Mouse (Mus musculus) Patski (cell line): ENCODE results near the gene Sos2. TPM values are rescaled to one million over a fixed set of nuclear protein-coding genes. Genes with fewer than 3 reads are reported as not detected.

Source experiments
- ATAC-seq: fragments of 100-300 bp; one replicate; pipeline ENCODE4 v1.8.0; 2021
- CTCF ChIA-PET: fragments of 350-600 bp; sonication (Branson Sonifier 250); formaldehyde crosslinking; loops from one replicate; lab custom pipeline; 2022; ENCODE audit warnings: inconsistent platforms; lab: Charles Lee
- POLR2A ChIA-PET: fragments of 350-600 bp; sonication (Branson Sonifier 250); formaldehyde crosslinking; loops from one replicate; lab custom pipeline; 2022; ENCODE audit warnings: antibody characterized with exemption, inconsistent platforms; lab: Charles Lee
- DNase-seq: peaks from one replicate; pipeline ENCODE4 v3.0.0-alpha.2; 2011; ENCODE audit warnings: low read depth, low spot score
- H3K27me3 ChIP-seq: fragments of 371-371 bp; one replicate; pipeline ENCODE4 v1.5.1; 2021
- CTCF ChIP-seq: fragments of 100-300 bp; IDR thresholded peaks from one replicate; pipeline ENCODE4 v1.5.1; 2021
- in situ Hi-C: fragments of 300-500 bp; cut with MboI; formaldehyde crosslinking; loops from 3 replicates; pipeline ENCODE4 v1.11.1; 2018; ENCODE audit warnings: low pct_unique_long_range_greater_than_20kb, mixed read lengths
- polyA plus RNA-seq: library from polyadenylated mRNA; unstranded; gene quantifications from one replicate; pipeline ENCODE4 v1.2.3, GENCODE M21; 2021

Sos2 gene
- polyA plus RNA-seq: 30.6 TPM

DNA sequence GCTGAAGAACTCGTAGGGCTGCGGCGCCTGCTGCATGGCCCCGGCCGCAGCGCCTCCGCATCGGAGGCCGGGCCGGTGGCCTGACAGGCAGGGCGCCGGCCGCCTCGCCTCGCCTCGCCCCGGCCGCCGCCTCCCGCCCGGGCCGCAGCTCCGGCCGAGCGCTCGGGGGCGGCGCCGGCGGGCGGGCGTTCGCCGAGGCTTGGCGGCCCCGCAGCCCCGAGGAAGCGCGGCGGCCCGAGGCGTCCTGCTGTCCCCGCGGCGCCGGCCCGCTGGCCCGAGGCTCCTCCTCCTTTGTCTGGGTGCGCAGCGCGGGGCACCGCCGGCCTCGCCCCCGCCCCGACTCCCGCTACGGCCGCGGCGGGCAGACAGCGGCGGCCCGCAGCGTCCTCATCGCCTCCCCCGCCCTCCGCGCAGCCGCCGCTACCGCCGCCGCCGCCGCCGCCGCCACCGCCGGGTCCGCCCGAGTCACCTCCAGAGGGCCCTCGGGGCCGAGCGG is at the start of gene Sos2:
Gene Sos2, minus strand, starts transcription at position 287 of the 496 bp plus-strand sequence.
- in situ Hi-C loops: no loop called here
- POLR2A ChIA-PET: no interaction called here
- no peaks in the 10 kb centered on the region for H3K27me3 ChIP-seq
- ATAC-seq: peak; percentile 66
- TF ChIP-seq CTCF: no peak
- CTCF ChIA-PET: no interaction called here
- no peak for DNase-seq

DNA sequence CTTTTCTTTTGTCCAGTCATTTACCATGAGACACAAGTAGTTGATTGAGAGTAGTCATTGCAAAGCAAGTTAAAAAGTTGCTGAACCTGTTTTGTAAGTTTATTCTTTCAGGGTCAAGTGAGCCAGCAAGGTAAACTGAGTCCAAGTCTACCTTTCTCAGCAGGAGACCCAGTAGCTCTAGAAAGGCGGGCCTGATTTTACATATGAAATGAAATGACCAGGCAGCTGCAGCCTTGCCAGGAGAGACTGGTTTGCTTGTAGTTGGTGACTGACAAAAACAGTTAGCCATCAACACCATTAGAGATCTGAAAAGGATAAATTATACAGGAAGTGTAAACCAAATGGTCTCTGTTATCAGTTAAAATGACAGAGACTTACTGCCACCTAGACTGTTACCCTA is 48.7 kb upstream of the Sos2 start:
- in situ Hi-C loops: loop anchor here (25.0 kb wide), 1 partner anchor 707 kb away; no protein-coding TSS in a partner anchor
- ChIA-PET POLR2A (no interaction called here), CTCF (no interaction called here)
- ATAC-seq: no peak
- H3K27me3 ChIP-seq: no peaks in the 10 kb centered on the region
- TF ChIP-seq CTCF: no peak
- no peak for DNase-seq

DNA sequence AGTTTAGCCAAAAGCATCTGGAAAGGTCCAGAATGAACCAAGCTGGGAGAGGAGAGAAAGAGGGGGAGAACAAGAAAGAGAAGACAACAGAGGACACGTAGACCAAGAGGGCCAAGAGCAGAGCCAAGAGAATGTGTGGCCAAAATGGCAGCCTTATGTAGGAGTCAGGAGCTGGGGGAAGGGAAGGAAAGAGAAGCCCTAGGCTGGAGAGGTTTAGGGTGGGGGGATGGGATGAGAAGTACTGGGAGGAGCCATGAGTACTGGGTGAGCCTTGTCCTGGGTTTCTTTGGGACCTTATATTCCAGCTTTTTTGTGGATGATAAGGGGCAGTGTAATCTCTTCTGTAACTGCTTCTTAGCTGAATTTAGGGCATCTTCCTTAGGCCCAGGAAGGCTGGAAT is 47.6 kb upstream of the Sos2 start:
- no peak for DNase-seq
- ChIA-PET CTCF (no interaction called here), POLR2A (no interaction called here)
- H3K27me3 ChIP-seq: no peaks in the 10 kb centered on the region
- ATAC-seq: no peak
- TF ChIP-seq CTCF: no peak
- in situ Hi-C loops: loop anchor here (25.0 kb wide), 1 partner anchor 708 kb away; no protein-coding TSS in a partner anchor

DNA sequence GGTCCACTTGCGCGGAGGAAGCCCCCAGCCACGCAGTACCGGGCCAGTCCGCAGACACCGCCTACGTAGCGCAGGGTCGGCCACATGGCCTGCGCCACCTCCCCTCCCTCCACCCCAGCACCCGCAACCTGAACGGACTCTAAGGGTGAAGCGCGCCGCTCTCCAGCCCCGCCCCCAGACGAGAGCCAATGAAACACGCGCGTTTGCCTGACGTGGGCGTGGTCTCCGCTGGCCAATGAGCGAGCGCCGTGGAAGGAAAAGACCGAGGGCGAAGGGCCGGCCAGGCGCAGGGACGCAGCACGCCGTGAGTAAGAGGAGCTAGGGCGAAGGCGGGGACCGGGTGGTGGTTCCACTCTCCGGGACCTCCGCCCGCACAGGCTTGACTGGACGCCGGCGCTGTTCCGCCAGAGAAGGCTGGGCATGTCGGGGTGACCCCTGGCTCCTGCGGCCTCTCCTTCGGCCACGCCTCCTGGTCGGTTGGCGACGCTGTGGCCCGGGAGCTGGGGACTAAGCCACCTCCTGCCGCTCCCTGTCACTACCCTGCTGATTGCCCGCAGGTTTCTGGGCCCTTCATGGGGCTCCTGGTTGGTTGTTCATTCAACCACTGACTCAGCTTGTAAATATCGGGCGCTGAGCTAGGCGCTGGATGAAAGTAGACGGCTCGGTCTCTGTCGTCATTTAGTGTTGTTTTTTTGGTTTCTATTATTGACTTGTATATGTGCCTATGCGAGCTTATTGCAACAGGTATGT is 43.2 kb upstream of the Sos2 start, which contains the start of the genes L2hgdh and Atp5s:
Gene L2hgdh, minus strand, starts transcription at position 163 of the 750 bp plus-strand sequence.
Gene Atp5s, plus strand, starts transcription at position 240 of the 750 bp plus-strand sequence.
- no peaks in the 10 kb centered on the region for H3K27me3 ChIP-seq
- ChIA-PET POLR2A (no interaction called here), CTCF (no interaction called here)
- DNase-seq (peak; percentile 51), ATAC-seq (peak; percentile 93)
- TF ChIP-seq CTCF: no peak
- in situ Hi-C loops: loop anchor here (25.0 kb wide), 1 partner anchor 712 kb away; no protein-coding TSS in a partner anchor

DNA sequence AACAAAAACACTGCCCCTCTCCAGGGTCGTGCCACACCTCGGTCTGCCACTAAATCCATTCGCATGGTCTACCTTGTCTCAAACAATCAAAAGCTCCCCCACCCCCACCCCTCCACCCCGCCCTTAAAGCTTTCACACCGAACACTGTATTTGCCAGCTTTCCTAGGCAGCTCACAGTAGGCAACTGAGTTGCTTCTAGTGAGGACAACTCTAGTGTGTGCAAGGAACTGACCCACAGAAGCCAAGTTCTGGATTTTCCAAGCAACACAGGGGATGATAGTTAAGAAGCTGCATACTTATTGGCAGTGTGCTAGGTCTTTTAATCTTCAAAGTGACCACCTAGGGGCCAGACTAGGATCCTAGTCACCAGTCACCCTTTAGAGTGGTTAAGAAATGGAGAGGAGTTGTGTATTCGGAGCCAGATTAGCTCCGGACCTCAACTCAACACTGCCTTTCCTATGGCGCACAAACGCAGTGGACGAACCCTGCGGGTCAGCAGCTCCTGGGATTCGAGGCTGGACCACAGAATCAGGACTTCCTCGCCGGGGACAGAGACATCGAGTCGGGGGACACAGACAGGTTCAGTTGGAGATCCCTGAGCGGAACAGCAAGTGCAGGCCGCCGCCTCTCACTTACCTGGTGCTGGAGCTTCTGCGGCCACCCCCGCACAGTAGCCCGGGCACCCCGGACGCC is 42.5 kb upstream of the Sos2 start:
- TF ChIP-seq CTCF: no peak
- H3K27me3 ChIP-seq: no peaks in the 10 kb centered on the region
- CTCF ChIA-PET: no interaction called here
- POLR2A ChIA-PET: no interaction called here
- ATAC-seq: no peak
- in situ Hi-C loops: no loop called here
- no peak for DNase-seq

DNA sequence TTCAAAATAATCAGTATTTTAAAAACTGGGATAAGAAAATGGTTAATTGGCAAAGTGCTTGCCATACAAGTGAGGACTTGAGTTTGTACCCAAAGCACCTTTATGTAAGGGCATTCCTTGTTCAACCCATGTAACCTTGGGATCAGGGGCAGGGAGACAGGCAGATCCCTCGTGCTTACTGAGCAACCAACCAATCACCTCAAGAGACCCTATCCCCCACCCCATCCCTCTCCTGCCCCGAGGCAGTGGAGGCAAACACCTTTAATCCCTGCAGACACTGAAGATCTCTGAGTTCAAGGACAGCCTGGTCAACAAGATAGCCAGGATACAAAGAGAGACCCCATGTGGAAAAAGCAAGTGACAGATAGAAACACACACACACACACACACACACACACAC is 41.7 kb upstream of the Sos2 start:
- ChIA-PET POLR2A (no interaction called here), CTCF (no interaction called here)
- DNase-seq: no peak
- no peaks in the 10 kb centered on the region for H3K27me3 ChIP-seq
- ATAC-seq: no peak
- TF ChIP-seq CTCF: no peak
- in situ Hi-C loops: no loop called here

DNA sequence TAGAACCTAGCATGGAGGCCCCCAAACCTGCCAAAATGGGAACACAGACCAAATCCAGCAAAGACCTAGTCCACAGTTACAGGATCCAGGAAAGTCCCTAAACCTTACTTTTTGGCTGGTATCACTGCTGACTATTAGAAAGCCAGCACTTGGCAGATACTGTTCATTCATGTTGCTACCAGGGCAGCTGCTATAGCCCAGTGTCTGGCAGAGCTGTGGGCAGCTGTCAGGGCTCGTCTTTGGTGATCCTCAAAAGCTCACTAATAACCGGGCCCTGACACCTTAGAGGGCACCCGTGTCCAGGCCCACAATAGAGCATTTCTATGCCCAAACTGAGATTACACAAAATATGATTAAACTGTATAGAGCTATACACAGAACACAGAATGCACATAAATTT is 41.2 kb upstream of the Sos2 start:
- in situ Hi-C loops: no loop called here

DNA sequence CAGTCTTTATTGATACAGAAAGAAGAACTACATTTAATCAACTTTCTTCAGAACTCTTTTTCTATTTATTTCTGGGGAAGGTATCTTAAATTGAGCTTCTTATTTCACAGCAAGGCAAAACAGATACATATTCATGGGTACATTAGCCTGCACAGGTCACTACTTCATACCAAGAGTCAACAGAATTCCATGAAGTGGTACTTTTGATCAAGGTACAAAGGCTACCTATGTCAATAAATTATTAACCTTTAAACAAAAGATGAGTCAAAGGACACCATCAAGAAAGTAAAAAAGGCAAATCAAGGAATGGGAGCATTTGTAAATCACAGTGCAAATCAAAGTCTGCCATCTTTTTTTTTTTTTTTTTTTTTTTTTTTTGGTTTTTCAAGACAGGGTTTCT is 32.0 kb upstream of the Sos2 start:
- in situ Hi-C loops: no loop called here
- no peak for DNase-seq
- CTCF ChIA-PET: interaction anchor here (1.4 kb wide), 1 partner anchor 16 kb away, joined by 3 read pairs; no protein-coding TSS in a partner anchor
- TF ChIP-seq CTCF: no peak
- no peaks in the 10 kb centered on the region for H3K27me3 ChIP-seq
- POLR2A ChIA-PET: no interaction called here
- no peak for ATAC-seq

More for the DNA sequence above, 41.2 kb upstream of the Sos2 start:
- DNase-seq (no peak), ATAC-seq (no peak)
- ChIA-PET POLR2A (no interaction called here), CTCF (no interaction called here)
- no peaks in the 10 kb centered on the region for H3K27me3 ChIP-seq
- TF ChIP-seq CTCF: no peak

DNA sequence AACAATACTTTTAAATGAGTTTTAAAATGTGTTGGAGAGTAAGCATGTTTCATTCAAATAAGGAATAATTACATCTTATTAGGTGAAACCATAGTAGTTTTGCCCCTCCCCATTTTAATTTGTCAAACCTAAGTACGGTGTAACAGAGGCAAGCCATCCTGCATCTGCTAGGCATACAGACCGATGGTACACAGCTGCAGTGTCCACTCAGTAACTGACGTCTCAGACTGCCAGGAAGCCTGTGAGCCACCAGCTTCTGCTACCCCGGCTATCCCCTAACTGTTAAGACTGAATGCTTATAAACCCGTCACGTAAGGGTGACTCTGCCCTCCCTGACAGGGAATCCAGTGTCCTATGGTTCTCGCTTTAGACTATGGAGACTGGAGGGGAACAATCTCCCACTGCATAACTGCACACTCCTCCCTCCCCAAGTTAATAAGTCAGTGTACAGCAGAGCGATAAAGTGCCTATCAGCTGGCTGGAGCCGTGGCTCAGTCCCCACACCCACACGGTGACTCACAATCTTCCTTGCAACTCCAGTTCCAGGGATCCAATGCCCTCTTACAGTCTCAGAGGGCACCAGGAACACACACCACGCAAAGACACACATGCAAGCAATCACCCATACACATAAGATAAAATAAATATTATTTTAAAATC is 23.3 kb upstream of the Sos2 start:
- H3K27me3 ChIP-seq: no peaks in the 10 kb centered on the region
- ChIA-PET POLR2A (no interaction called here), CTCF (no interaction called here)
- DNase-seq: no peak
- peak; percentile 44 for ATAC-seq
- in situ Hi-C loops: no loop called here
- no peak for TF ChIP-seq CTCF

DNA sequence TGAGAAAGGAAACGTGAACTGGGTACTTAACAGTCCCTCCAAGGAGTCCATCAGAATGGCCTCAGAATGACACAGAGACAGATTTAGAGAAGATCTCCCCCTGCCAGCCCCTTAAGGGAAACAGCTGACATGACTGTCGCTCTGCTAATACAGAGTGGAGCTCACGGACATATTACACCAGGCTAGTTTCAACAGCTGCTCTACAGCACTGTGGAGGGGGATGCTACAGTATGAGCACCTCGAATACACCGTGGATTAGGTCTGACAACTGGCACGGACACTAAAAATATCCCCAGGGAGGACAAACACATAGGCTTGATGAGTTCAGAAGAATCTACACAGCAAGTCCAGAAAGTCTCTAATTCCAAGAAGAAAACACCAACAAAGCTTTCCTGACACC is 16.7 kb upstream of the Sos2 start:
- no peaks in the 10 kb centered on the region for H3K27me3 ChIP-seq
- DNase-seq (no peak), ATAC-seq (no peak)
- ChIA-PET CTCF (no interaction called here), POLR2A (no interaction called here)
- no peak for TF ChIP-seq CTCF
- in situ Hi-C loops: loop anchor here (5.0 to 10.0 kb wide), 2 partner anchors 66 to 104 kb away; no protein-coding TSS in a partner anchor
